Mouse (Mus musculus) mammary gland, adult 2 months (tissue): Measurements from ENCODE around the gene Rph3al. TPM values are rescaled to one million over a fixed set of nuclear protein-coding genes. Genes with fewer than 3 reads are reported as not detected.

Experiments
- polyA plus RNA-seq: library from polyadenylated mRNA; depleted of rRNA; stranded (reverse); fragments of >200 nt; gene quantifications from 2 replicates; pipeline ENCODE4 v1.2.3, GENCODE M21; 2012; ENCODE audit warnings: low replicate concordance; rRNA removed

Rph3al gene
- polyA plus RNA-seq, result 3.5 and 4.9 TPM in 2 replicates

GRCm38 (mm10) chr11:75938379-75938906 is at the start of gene Rph3al:
TSS of gene Rph3al (minus strand) at chr11:75938429.

GRCm38 (mm10) chr11:75796029-75796445 is 142.2 kb downstream of the Rph3al start, which contains the start of gene Doc2b:
TSS of gene Doc2b (minus strand) at chr11:75796049.

Other genes with a start within 250 kb of the Rph3al start
- gene Ywhae, start 205.6 kb downstream of the Rph3al start, polyA plus RNA-seq, result 83.1 and 178 TPM in 2 replicates
- gene Doc2b, start 142.4 kb downstream of the Rph3al start, polyA plus RNA-seq, result 1.1 and 1.7 TPM in 2 replicates
- gene 1700016K19Rik, start 61.5 kb upstream of the Rph3al start, polyA plus RNA-seq, result 0.30 TPM in 1 of 2 replicates, not detected in the other
- gene Rflnb, start 89.4 kb upstream of the Rph3al start, polyA plus RNA-seq, result 36.8 and 53.5 TPM in 2 replicates
- gene Vps53, start 241.2 kb upstream of the Rph3al start, polyA plus RNA-seq, result 17.6 and 30.0 TPM in 2 replicates
- 14.1 and 17.0 TPM in 2 replicates for gene Fam57a, start 241.2 kb upstream of the Rph3al start, polyA plus RNA-seq